Mouse (Mus musculus) C2C12 (cell line): Measurements from ENCODE around the gene Rapgef1. TPM values are rescaled to one million over a fixed set of nuclear protein-coding genes. Genes with fewer than 3 reads are reported as not detected.
A peak's percentile ranks its signal among the peaks of the same experiment; 100 is the strongest.

Experiments
- H3K27me3 ChIP-seq: one replicate; pipeline ENCODE4 v1.6.1; 2011; ENCODE audit not compliant: control insufficient read depth, insufficient read depth, insufficient read length
- H3K36me3 ChIP-seq: one replicate; pipeline ENCODE4 v1.6.1; 2011; ENCODE audit not compliant: control insufficient read depth, insufficient read depth
- H3K4me3 ChIP-seq: one replicate; pipeline ENCODE4 v1.5.1; 2011; ENCODE audit warnings: mild to moderate bottlenecking, control low read depth; ENCODE audit not compliant: poor library complexity, insufficient read depth, severe bottlenecking
- H3K79me2 ChIP-seq: one replicate; pipeline ENCODE4 v1.6.1; 2011; ENCODE audit not compliant: control insufficient read depth, insufficient read depth
- H3K79me3 ChIP-seq: one replicate; pipeline ENCODE4 v1.6.1; 2011; ENCODE audit warnings: low read depth, control low read depth
- H3ac ChIP-seq: one replicate; pipeline ENCODE3; 2011; ENCODE audit warnings: low read depth; ENCODE audit not compliant: control insufficient read depth, insufficient read length
- CEBPB ChIP-seq: IDR thresholded peaks from one replicate; pipeline ENCODE4 v1.6.1; 2011; ENCODE audit warnings: low read depth, mild to moderate bottlenecking, control low read depth, moderate library complexity
- CTCF ChIP-seq: IDR thresholded peaks from one replicate; pipeline ENCODE4 v1.5.1; 2011; ENCODE audit not compliant: control insufficient read depth, insufficient read depth, insufficient read length
- FOSL1 ChIP-seq: IDR thresholded peaks from one replicate; pipeline ENCODE4 v1.8.0; 2011; ENCODE audit warnings: mild to moderate bottlenecking, low read length; ENCODE audit not compliant: poor library complexity, insufficient read depth, severe bottlenecking
- MAX ChIP-seq: IDR thresholded peaks from one replicate; pipeline ENCODE4 v1.6.1; 2011; ENCODE audit warnings: mild to moderate bottlenecking, control low read depth
- MYOD1 ChIP-seq: IDR thresholded peaks from one replicate; pipeline ENCODE4 v1.6.1; 2011; ENCODE audit warnings: low read depth; ENCODE audit not compliant: control insufficient read depth, insufficient read length
- MYOG ChIP-seq: IDR thresholded peaks from one replicate; pipeline ENCODE4 v1.6.1; 2011; ENCODE audit not compliant: control insufficient read depth, insufficient read length; ENCODE audit errors: extremely low read depth
- USF1 ChIP-seq: IDR thresholded peaks from one replicate; pipeline ENCODE4 v1.6.1; 2011; ENCODE audit warnings: low read depth, mild to moderate bottlenecking, control low read depth, moderate library complexity
- polyA plus RNA-seq: library from polyadenylated mRNA; unstranded; fragments of >200 nt; fragmentation: generic; extraction: Trizol; gene quantifications from one replicate; pipeline ENCODE4 v1.2.1, GENCODE M21; 2012; ENCODE audit warnings: missing spikeins

The Rapgef1 gene
- polyA plus RNA-seq, 1 experiment, result 48.9 TPM

DNA sequence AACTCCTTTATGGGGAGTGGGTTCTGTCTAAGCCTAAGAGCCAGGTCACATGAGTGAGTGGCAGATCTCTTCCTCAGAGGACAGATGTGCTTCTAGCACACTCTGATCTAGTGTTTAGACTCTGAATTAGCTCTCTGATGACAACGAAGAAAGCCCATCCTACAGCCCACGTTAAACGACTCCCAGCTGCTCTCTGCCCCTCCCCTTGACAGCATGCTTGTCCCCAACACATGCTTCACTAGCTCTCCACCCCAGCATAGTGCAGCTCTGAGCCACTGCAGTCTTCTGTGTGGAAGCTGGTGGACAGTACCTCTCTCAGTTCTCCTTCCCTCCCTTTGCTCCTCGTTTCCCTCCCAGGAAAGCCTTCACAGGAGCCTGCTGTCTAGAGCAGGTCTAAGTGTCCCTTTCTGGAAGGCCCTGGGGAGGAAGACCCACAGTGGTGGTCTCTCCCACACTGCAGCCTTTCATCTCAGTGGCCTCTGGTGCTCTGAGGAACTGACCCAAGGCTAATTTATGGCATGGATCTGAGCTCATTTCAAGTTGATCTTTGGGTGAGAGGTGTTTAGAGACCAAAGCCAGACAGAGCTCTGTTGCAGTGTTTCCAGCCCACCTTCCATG, 43.8 kb downstream of the Rapgef1 start:
- Histone ChIP-seq H3K79me2 (peaks cover 89% of the 10 kb centered on the region), H3ac (no peak overlapping the region), H3K36me3 (no peaks in the 10 kb centered on the region), H3K4me3 (no peak overlapping the region), H3K79me3 (peaks cover 18% of the 10 kb centered on the region), H3K27me3 (no peaks in the 10 kb centered on the region)
- no peak for TF ChIP-seq FOSL1
- no peak for TF ChIP-seq USF1
- TF ChIP-seq MAX, result no peak
- no peak for TF ChIP-seq CEBPB
- TF ChIP-seq MYOD1, result no peak
- TF ChIP-seq MYOG, result no peak

GRCm38 (mm10) chr2:29665421-29665820, 45.9 kb downstream of the Rapgef1 start:
- peaks cover 9% of the 10 kb centered on the region for H3K79me3 ChIP-seq
- H3K36me3 ChIP-seq, result no peaks in the 10 kb centered on the region
- TF ChIP-seq USF1 (no peak), FOSL1 (no peak), MYOD1 (no peak), MYOG (no peak), CTCF (no peak), CEBPB (no peak), MAX (no peak)
- no peaks in the 10 kb centered on the region for H3K27me3 ChIP-seq
- peaks cover 87% of the 10 kb centered on the region for H3K79me2 ChIP-seq
- H3K4me3 ChIP-seq, result no peak overlapping the region
- H3ac ChIP-seq, result no peak overlapping the region

- H3K79me3 ChIP-seq, result peaks cover 15% of the 10 kb centered on the region
- TF ChIP-seq CEBPB (no peak), MYOG (no peak), MYOD1 (no peak), FOSL1 (no peak), MAX (no peak), CTCF (no peak), USF1 (no peak)
Observed at GRCm38 (mm10) chr2:29666589-29666988, 47.1 kb downstream of the Rapgef1 start.

DNA sequence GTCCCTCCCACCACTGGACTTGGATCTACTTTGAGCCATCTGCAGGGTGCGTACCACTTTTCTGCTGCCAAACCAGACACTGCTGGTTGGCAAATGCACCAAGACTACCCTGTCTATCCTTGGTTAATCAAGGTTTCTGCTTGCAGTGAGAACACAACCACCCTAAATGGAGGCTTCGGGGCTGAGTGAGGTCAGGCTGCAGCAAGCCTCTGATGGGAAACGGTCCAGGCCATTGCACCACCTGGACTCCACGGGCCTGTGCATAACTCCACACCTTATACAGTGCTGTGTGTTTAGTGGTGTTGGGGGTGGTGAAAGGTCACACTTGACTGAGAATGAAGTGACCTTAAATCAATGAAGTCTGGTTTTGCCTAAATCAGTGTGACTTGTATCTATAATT, 47.6 kb downstream of the Rapgef1 start:
- Histone ChIP-seq H3K79me3 (peaks cover 17% of the 10 kb centered on the region), H3ac (no peak overlapping the region), H3K27me3 (no peaks in the 10 kb centered on the region), H3K79me2 (peaks cover 90% of the 10 kb centered on the region), H3K4me3 (no peak overlapping the region), H3K36me3 (no peaks in the 10 kb centered on the region)
- TF ChIP-seq CTCF, result no peak
- no peak for TF ChIP-seq MYOD1
- no peak for TF ChIP-seq MAX
- TF ChIP-seq MYOG, result no peak
- TF ChIP-seq FOSL1, result no peak
- TF ChIP-seq USF1, result no peak
- TF ChIP-seq CEBPB, result no peak

More at GRCm38 (mm10) chr2:29666589-29666988, 47.1 kb downstream of the Rapgef1 start:
- H3ac ChIP-seq, result no peak overlapping the region
- H3K36me3 ChIP-seq, result no peaks in the 10 kb centered on the region
- H3K4me3 ChIP-seq, result no peak overlapping the region
- H3K79me2 ChIP-seq, result peaks cover 88% of the 10 kb centered on the region
- H3K27me3 ChIP-seq, result no peaks in the 10 kb centered on the region

DNA sequence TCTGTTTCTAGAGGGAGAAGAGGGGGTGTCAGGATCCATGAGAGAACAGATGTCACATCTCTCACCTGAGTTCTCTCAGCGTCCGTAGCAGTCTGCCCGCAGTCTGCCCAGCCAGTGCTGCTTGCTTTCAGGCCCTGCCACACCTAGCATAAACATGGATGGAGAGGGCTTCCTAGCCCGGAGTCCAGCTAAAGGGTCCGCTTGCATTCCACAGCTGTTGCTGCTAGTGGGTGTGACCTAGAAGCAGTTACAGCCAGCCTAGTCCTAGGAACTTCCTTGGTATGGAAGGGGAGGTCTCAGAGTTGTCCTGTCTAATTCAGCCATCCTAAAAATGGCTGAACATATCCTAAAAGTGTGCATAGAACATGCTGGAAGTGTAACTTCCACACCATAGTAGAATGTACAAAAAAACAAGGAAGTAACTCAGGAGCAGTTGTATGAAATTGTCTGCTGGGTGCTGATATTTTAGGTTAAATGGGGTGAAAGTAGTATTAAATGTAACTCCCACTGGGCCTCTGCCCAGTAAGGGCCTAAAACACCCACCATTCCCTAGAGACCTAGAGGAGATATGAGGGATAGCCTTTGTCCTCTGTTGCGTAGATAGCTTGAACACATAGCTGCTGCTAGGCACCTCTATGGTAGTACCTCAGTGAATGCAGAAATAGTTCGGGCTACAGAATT, 48.6 kb downstream of the Rapgef1 start:
- peaks cover 90% of the 10 kb centered on the region for H3K79me2 ChIP-seq

More for the DNA sequence above, 48.6 kb downstream of the Rapgef1 start:
- TF ChIP-seq MYOD1, result peak; percentile 42
- TF ChIP-seq CEBPB, result no peak
- Histone ChIP-seq H3K36me3 (no peaks in the 10 kb centered on the region), H3K4me3 (no peak overlapping the region), H3K79me3 (peaks cover 19% of the 10 kb centered on the region), H3K27me3 (no peaks in the 10 kb centered on the region), H3ac (no peak overlapping the region)
